Mouse (Mus musculus) neural tube, embryonic 14.5 days (tissue): ENCODE measurements around the gene Ubxn2a. TPM values are rescaled to one million over a fixed set of nuclear protein-coding genes. Genes with fewer than 3 reads are reported as not detected.
"Not testable (repeated sequence)": the region's sequence is repeated elsewhere in the genome, so short reads cannot be mapped to it uniquely, and the experiment has no call there.

Experiments
- ATAC-seq: fragments of 200-750 bp; cut with Nextera tagmentation; 2 replicates; pipeline ENCODE4 v1.8.0; 2017; ENCODE audit warnings: low read depth, mild to moderate bottlenecking, moderate TSS enrichment, moderate library complexity
- H3K27ac ChIP-seq: fragments of 300-500 bp; sonication (generic); 2 replicates; pipeline ENCODE4 v1.5.1; 2014; ENCODE audit warnings: low read depth, mild to moderate bottlenecking, control low read depth, low read length, moderate library complexity, mixed read lengths
- H3K27me3 ChIP-seq: fragments of 300-500 bp; sonication (generic); 2 replicates; pipeline ENCODE4 v1.6.1; 2014; ENCODE audit warnings: low read length; ENCODE audit not compliant: control insufficient read depth, insufficient read depth
- H3K36me3 ChIP-seq: fragments of 300-500 bp; sonication (generic); 2 replicates; pipeline ENCODE4 v1.6.1; 2014; ENCODE audit warnings: low read length, mixed read lengths; ENCODE audit not compliant: control insufficient read depth, insufficient read depth
- H3K4me1 ChIP-seq: fragments of 300-500 bp; sonication (generic); 2 replicates; pipeline ENCODE4 v1.6.1; 2014; ENCODE audit warnings: low read length; ENCODE audit not compliant: control insufficient read depth, insufficient read depth
- H3K4me2 ChIP-seq: fragments of 300-500 bp; sonication (generic); 2 replicates; pipeline ENCODE4 v1.6.1; 2014; ENCODE audit warnings: mild to moderate bottlenecking, low read depth, low read length, control low read depth
- H3K4me3 ChIP-seq: fragments of 300-500 bp; sonication (generic); 2 replicates; pipeline ENCODE4 v1.5.1; 2014; ENCODE audit warnings: low read depth, low read length, control low read depth, mixed read lengths
- H3K9ac ChIP-seq: fragments of 300-500 bp; sonication (generic); replicated peaks from 2 replicates; pipeline ENCODE4 v1.6.1; 2014; ENCODE audit warnings: low read depth, mild to moderate bottlenecking, control low read depth, low read length, mixed read lengths
- H3K9me3 ChIP-seq: fragments of 300-500 bp; sonication (generic); 2 replicates; pipeline ENCODE4 v1.6.1; 2016; ENCODE audit warnings: low read length; ENCODE audit not compliant: control insufficient read depth
- WGBS: fragments of 180-500 bp; shearing (Covaris S2); extraction: QIAGEN DNeasy Blood & Tissue Kit; methylation state at CpG from one replicate; pipeline ENCODE4 v1.1.7; 2014; 5-methylcytosine and 5-hydroxymethylcytosine counted together
- polyA plus RNA-seq: library from polyadenylated mRNA; unstranded; fragments of >200 nt; fragmentation: Nextera tagmentation; extraction: Ambion mirVana; gene quantifications from 2 replicates; pipeline ENCODE4 v1.2.1, GENCODE M21; 2014

The Ubxn2a gene
- polyA plus RNA-seq, 1 experiment from 2014 or later = 47.3 TPM

DNA sequence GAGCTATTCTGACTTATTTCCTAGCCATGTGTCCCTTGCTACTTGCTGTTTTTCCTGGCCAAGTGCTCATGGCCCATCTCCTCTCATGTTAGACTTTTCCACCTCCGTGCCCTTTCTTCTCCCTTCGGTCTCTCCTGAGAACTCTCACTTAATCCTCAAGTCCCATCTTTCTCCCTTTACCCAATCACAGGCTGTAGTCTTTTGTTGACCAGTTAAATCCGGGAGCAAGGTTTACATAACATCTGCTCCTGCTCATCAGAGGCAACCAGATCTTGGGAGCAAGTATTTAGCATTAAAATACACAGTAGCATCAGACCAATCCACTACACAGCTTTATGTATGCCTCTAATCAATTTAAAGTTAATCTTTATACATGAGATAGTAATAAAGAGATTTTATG, 6.9 kb upstream of the Ubxn2a start:
- H3K4me2 ChIP-seq = no peak overlapping the region
- H3K4me1 ChIP-seq = peaks cover 2% of the 10 kb centered on the region; the same call in 1 of the 2 replicates
- WGBS = 56% methylated on average over 3 of the region's 3 CpGs
- H3K9me3 ChIP-seq = no peaks in the 10 kb centered on the region
- H3K27me3 ChIP-seq = no peaks in the 10 kb centered on the region
- no peak overlapping the region for H3K4me3 ChIP-seq
- H3K27ac ChIP-seq = no peak overlapping the region
- H3K9ac ChIP-seq = no peak overlapping the region
- no peaks in the 10 kb centered on the region for H3K36me3 ChIP-seq
- no peak for ATAC-seq

DNA sequence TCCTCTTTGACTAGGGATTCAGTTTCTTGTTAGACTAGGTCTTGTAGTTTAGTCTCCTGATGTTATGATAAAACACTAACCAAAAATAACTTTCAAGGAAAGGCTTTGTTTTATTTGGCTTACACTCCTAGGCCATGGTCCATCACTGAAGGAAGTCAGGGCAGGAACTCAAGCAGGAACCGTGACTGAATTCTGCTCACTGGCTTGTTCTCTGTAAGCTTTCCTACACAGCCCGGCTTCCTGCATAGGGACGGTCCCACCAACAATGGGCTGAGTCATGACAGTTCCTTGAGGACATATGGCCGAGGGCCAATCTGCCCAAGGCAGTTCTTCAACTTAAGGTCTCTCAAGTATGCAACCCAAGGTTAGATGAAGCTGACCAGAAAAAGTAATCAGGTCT, 4.2 kb upstream of the Ubxn2a start:
- Histone ChIP-seq H3K9me3 (no peaks in the 10 kb centered on the region), H3K9ac (no peak overlapping the region), H3K27ac (no peak overlapping the region), H3K27me3 (no peaks in the 10 kb centered on the region), H3K36me3 (no peaks in the 10 kb centered on the region), H3K4me3 (no peak overlapping the region), H3K4me1 (no peaks in the 10 kb centered on the region), H3K4me2 (no peak overlapping the region)
- 85% methylated on average over 4 of the region's 4 CpGs for WGBS
- ATAC-seq = no peak

DNA sequence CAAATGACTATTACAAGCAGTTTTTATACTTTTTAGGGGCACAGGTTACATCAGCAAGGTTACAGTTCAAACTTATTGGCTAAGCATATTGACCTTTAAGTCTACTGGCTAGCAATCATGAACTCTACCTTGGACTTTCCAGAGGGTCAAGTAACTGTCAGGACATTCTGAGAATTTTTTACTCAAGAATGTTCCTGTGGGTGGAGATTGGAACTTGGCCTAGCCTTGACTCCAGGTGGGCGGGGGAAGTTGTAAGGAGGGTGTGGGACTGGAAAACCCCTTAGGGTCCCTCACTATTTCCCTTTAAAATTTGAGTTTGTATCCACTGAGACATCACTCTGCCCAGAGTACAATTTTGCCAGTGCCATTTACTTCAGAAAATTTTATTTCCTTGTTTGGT, 3.0 kb upstream of the Ubxn2a start:
- WGBS = 87% methylated on average over 1 of the region's 1 CpGs
- H3K36me3 ChIP-seq, H3K4me1 ChIP-seq, ATAC-seq, H3K9me3 ChIP-seq, H3K4me2 ChIP-seq, H3K4me3 ChIP-seq, H3K9ac ChIP-seq, H3K27me3 ChIP-seq, H3K27ac ChIP-seq: not testable (repeated sequence)

DNA sequence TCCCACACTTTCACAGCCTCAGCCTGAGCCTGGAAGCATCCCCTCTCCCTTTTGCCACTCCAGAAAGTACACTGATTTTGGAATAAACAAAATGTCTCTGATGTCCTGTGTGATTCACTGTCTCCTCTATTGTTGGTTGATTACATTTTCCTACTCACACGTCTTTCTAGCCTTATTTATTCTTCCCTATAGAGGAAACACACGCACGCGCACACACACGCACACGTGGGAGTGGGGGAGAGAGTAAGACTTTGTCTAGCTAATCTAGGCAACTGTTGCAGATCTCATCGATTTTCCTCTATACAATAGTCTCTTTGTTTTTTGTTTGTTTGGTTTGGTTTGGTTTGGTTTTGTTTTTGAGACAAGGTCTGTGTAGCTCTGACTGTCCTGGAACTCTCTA, 886 bp upstream of the Ubxn2a start:
- no peak overlapping the region for H3K4me2 ChIP-seq
- no peaks in the 10 kb centered on the region for H3K36me3 ChIP-seq
- WGBS = 91% methylated on average over 7 of the region's 7 CpGs
- ATAC-seq = no peak
- H3K27ac ChIP-seq = no peak overlapping the region
- H3K9ac ChIP-seq = no peak overlapping the region
- H3K27me3 ChIP-seq = no peaks in the 10 kb centered on the region
- no peaks in the 10 kb centered on the region; the same call in 1 of the 2 replicates for H3K4me1 ChIP-seq
- H3K9me3 ChIP-seq = no peaks in the 10 kb centered on the region
- H3K4me3 ChIP-seq = no peak overlapping the region

DNA sequence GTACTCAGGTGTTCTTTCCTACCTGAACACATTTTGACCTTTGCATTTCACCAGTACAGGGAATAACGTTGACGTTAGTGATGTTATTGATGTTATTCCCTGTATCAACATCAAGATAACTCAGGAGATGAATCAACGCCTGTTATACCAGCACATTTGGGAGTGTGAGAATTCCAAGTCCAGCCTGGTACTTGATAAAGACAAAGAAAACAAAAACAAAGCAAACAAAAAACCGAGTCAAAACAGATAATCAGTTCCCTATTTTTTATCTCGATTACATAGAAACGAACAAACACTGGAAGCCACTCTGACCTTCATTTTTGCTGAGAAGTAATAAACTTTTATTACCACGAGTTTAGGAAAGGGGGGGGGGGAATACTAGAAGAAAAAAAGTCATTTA, 1.0 kb downstream of the Ubxn2a start:
- H3K4me1 ChIP-seq = no peaks in the 10 kb centered on the region; the same call in 1 of the 2 replicates
- ATAC-seq = no peak
- H3K4me2 ChIP-seq = peak overlapping the region; percentile 68
- WGBS = 54% methylated on average over 7 of the region's 7 CpGs
- no peaks in the 10 kb centered on the region for H3K36me3 ChIP-seq
- no peaks in the 10 kb centered on the region for H3K27me3 ChIP-seq
- H3K9me3 ChIP-seq = no peaks in the 10 kb centered on the region
- peak overlapping the region; percentile 82; the same call in 1 of the 2 replicates for H3K27ac ChIP-seq
- peak overlapping the region; percentile 66 for H3K4me3 ChIP-seq
- peak overlapping the region; percentile 83 for H3K9ac ChIP-seq

DNA sequence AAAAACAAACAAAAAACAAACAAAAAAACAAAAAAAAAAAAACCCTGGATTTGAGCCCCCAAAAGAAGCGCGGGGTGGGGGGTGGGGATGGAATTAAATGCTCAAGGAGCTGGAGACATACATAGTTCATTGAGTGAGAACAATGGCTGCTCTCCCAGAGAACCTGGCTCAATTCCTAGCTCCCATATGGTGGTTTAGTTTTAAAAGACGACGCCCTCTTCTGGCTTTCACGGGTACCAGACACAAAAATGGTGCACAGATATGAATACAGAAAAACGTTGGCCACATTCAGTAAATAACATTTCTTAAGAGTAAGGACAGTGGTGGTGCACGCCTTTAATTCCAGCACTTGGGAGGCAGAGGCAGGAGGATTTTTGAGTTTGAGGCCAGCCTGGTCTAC, 1.6 kb downstream of the Ubxn2a start:
- no peaks in the 10 kb centered on the region for H3K27me3 ChIP-seq
- no peak overlapping the region for H3K4me3 ChIP-seq
- ATAC-seq = no peak
- H3K4me1 ChIP-seq = no peaks in the 10 kb centered on the region; the same call in 1 of the 2 replicates
- no peak overlapping the region; the same call in 1 of the 2 replicates for H3K4me2 ChIP-seq
- 78% methylated on average over 7 of the region's 7 CpGs for WGBS
- H3K36me3 ChIP-seq = no peaks in the 10 kb centered on the region
- no peak overlapping the region for H3K27ac ChIP-seq
- no peak overlapping the region for H3K9ac ChIP-seq
- H3K9me3 ChIP-seq = no peaks in the 10 kb centered on the region

DNA sequence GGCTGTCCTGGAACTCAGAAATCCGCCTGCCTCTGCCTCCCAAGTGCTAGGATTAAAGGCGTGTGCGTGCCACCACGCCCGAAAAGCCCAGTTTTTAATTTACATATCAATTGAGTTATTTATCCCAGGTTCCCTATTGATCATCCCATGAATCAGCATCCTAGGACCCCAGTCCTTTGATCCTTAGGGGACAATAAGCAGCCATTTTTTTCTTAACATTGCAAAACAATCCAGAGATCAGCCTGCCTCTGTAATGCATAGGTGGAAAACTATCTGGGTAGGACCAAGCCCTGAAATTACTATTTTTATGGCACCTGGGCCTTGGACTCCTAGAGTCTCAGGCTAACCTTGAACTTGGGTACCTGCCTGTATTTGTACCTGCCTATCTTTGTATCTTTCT, 9.5 kb downstream of the Ubxn2a start:
- Histone ChIP-seq H3K9me3 (no peaks in the 10 kb centered on the region), H3K4me3 (no peak overlapping the region), H3K9ac (no peak overlapping the region), H3K36me3 (no peaks in the 10 kb centered on the region), H3K27me3 (no peaks in the 10 kb centered on the region), H3K4me1 (no peaks in the 10 kb centered on the region), H3K27ac (no peak overlapping the region), H3K4me2 (no peak overlapping the region)
- no peak for ATAC-seq
- WGBS = 90% methylated on average over 5 of the region's 5 CpGs

DNA sequence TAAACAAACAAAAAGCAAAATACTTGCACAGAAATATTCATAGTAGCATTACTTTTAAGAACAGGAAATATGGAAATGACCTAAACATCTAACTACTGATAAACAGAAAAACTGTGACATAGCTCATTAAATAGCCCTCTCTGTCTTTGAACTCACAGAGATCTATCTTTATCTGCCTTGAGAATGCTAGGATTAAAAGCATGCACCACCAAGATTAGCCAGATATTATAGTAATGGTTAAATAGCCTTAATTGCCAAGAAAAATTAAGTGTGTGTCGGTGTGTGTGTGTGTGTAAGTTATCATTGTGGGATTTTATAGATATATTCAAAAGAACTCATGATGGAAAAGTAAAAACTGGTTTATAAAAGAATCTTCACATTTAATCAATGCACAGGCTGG, 17.6 kb downstream of the Ubxn2a start:
- 100% methylated on average over 1 of the region's 1 CpGs for WGBS
- no peak overlapping the region for H3K9ac ChIP-seq

DNA sequence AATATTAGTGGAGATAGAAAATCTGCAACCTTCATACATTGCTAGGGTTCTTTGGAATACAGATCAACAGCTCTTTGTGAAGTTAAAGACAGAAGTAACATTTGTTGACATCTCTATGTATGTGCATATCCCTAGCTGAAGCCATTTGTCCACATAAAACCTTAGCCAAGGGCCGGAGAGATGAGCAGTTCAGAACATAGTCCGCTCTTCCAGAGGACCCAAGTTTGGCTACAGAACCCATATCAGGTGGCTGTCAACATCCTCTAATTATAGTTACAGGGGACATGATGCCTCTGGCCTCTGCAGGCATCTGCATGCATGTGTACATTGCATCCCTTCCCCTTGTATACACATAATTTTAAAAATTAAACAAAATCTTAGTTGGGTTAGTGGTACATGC, 18.3 kb downstream of the Ubxn2a start:
- no peak for ATAC-seq
- no peaks in the 10 kb centered on the region for H3K4me1 ChIP-seq
- no peak overlapping the region for H3K4me2 ChIP-seq
- H3K4me3 ChIP-seq = no peak overlapping the region
- H3K36me3 ChIP-seq = no peaks in the 10 kb centered on the region
- H3K27me3 ChIP-seq = no peaks in the 10 kb centered on the region
- no peak overlapping the region for H3K9ac ChIP-seq
- H3K9me3 ChIP-seq = no peaks in the 10 kb centered on the region
- no peak overlapping the region for H3K27ac ChIP-seq
- 96% methylated on average over 2 of the region's 2 CpGs for WGBS

More for the DNA sequence above, 17.6 kb downstream of the Ubxn2a start:
- Histone ChIP-seq H3K4me1 (no peaks in the 10 kb centered on the region), H3K36me3 (no peaks in the 10 kb centered on the region), H3K4me3 (no peak overlapping the region), H3K27ac (no peak overlapping the region), H3K9me3 (no peaks in the 10 kb centered on the region), H3K4me2 (no peak overlapping the region), H3K27me3 (no peaks in the 10 kb centered on the region)
- no peak for ATAC-seq

DNA sequence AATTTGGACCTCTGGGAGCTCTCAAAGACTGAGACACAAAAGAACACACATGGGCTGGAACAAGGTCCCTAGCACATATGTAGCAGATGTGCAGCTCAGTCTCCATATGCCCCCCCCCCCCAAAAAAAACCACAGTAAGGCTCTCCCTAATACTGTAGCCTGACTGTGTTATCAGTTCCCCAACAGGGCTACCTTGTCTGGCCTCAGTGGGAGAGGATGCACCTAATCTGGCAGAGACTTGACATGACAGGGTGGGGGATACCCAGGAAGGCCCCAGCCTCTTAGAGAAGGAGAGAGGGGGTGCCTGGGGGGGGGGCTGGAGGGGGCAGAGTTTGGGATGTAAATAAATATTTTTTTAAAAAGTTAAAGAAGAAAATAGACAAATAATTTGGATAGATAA, 18.8 kb downstream of the Ubxn2a start:
- Histone ChIP-seq H3K27ac (no peak overlapping the region), H3K4me1 (no peaks in the 10 kb centered on the region), H3K9me3 (no peaks in the 10 kb centered on the region), H3K4me3 (no peak overlapping the region), H3K27me3 (no peaks in the 10 kb centered on the region), H3K9ac (no peak overlapping the region), H3K4me2 (no peak overlapping the region), H3K36me3 (no peaks in the 10 kb centered on the region)
- ATAC-seq = no peak
